Mouse (Mus musculus) cerebellum, adult 18-20 months (tissue): ENCODE measurements around the gene Rybp.
A peak's percentile ranks its signal among the peaks of the same experiment; 100 is the strongest.

Experiments used
- DNase-seq, 2 experiments: peaks; one replicate each; pipeline ENCODE4 v3.0.0; 2021

The Rybp gene

GRCm38 (mm10) chr6:100185524-100185923 lies 101.8 kb downstream of the Rybp start:
- no peak for DNase-seq

DNA sequence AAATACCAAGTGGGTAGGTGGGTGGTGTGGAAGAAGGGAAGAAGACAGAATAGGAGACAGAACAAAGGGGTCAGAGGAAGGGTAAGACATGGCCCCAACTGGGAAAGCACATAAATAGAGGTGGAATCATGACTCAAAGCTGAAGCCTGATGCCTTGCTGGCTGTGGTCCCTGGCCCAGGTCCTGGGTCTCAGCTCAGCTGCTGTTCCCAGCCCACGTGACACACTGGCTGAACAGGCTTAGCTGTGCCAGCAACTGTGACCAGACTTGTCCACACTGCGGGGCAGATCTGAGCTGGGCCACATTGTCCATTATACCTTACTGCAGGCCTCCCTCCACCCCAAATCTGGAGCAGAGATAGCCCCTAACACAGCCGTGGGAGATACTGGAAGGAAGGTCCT lies 103.9 kb downstream of the Rybp start:
- DNase-seq = peak in 1 of 2 experiments; percentile 17

- DNase-seq = no peak
Observed at GRCm38 (mm10) chr6:100180883-100181262, 106.4 kb downstream of the Rybp start.

DNA sequence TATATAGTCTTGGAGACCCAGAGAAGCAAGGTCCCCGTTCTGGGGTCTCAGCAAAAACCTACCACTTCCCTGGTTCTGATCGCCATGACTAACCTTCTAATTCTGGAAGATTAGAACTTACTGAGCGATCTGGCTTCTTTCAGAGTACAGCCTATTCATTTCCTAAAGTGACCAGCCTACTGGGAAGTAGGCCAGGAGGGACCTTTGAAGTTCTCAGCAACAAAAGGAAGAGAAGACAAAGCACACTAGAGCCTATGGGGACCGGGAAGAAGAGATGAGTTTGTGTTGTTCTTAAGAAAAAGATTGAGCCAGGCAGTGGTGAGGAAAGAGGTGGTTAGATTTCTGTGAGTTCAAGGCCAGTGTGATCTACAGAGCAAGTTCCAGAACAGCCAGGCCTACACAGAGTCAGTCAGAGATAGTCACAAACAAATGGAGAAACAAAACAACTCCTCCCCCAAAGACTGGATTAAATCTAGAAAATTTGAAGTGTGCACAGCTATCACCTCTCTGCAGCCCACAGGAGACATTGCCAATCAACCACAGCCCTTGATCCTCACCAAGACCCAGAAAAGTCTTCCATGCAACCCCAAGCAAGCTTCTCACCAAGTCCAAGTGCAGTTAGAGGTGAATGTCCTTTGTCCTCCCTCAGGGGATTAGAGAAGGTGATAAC lies 106.9 kb downstream of the Rybp start:
- DNase-seq = no peak

GRCm38 (mm10) chr6:100178830-100179229 lies 108.5 kb downstream of the Rybp start:
- no peak for DNase-seq
